Mouse (Mus musculus) small intestine, adult 2 months (tissue): ENCODE measurements at regions not wholly inside any gene's neighbourhood (a gene's known extent, or its start where the extent isn't known, plus 50 kb on each side); places are given as distances from the start of the nearest gene placed in this dataset.

Source experiments
- H3K27ac ChIP-seq: fragments of 200-500 bp; 2 replicates; pipeline ENCODE4 v1.5.1; 2012; ENCODE audit warnings: low read depth, low read length, control low read depth, inconsistent platforms; ENCODE audit not compliant: insufficient read depth
- H3K27me3 ChIP-seq: fragments of 200-500 bp; 2 replicates; pipeline ENCODE4 v1.6.1; 2012; ENCODE audit warnings: mild to moderate bottlenecking, moderate library complexity, low read length, inconsistent platforms; ENCODE audit not compliant: control insufficient read depth, insufficient read depth
- H3K36me3 ChIP-seq: fragments of 200-500 bp; 2 replicates; pipeline ENCODE4 v1.6.1; 2012; ENCODE audit warnings: mild to moderate bottlenecking, low read length, control low read depth, inconsistent platforms; ENCODE audit not compliant: control insufficient read depth, insufficient read depth
- H3K4me1 ChIP-seq: fragments of 200-500 bp; 2 replicates; pipeline ENCODE4 v1.6.1; 2012; ENCODE audit warnings: low read length, inconsistent platforms, mixed read lengths; ENCODE audit not compliant: control insufficient read depth, insufficient read depth, insufficient read length
- H3K4me3 ChIP-seq: fragments of 200-500 bp; 2 replicates; pipeline ENCODE4 v1.5.1; 2012; ENCODE audit warnings: low read depth, mild to moderate bottlenecking, control low read depth, inconsistent platforms, low read length, moderate library complexity
- CTCF ChIP-seq: fragments of 200-500 bp; IDR thresholded peaks from 2 replicates; pipeline ENCODE4 v1.5.1; 2012; ENCODE audit warnings: low read depth, mild to moderate bottlenecking, control low read depth, inconsistent platforms, low read length, moderate library complexity, mixed read lengths; ENCODE audit not compliant: insufficient replicate concordance, insufficient read length; ENCODE audit errors: extremely low read depth
- POLR2A ChIP-seq: fragments of 200-500 bp; IDR thresholded peaks from 2 replicates; pipeline ENCODE4 v1.6.1; 2012; ENCODE audit warnings: low read depth, mild to moderate bottlenecking, control low read depth, inconsistent platforms, low read length, moderate library complexity
- WGBS: fragments of 180-500 bp; shearing (Covaris S2); methylation state at CpG from one replicate; pipeline ENCODE4 v1.1.7; 2018; 5-methylcytosine and 5-hydroxymethylcytosine counted together

- WGBS, result 89% methylated on average over 3 of the region's 3 CpGs
- Histone ChIP-seq H3K36me3 (no peaks in the 10 kb centered on the region), H3K4me3 (no peak overlapping the region), H3K27me3 (no peaks in the 10 kb centered on the region), H3K4me1 (no peaks in the 10 kb centered on the region), H3K27ac (no peak overlapping the region)
- TF ChIP-seq POLR2A (no peak), CTCF (no peak)
These were observed 189.2 kb upstream of the Creb1 start for GRCm38 (mm10) chr1:64343268-64343667.

GRCm38 (mm10) chr1:64341596-64341995 lies 190.8 kb upstream of the Creb1 start:
- TF ChIP-seq CTCF (no peak), POLR2A (no peak)
- no peak overlapping the region for H3K4me3 ChIP-seq
- WGBS, result 83% methylated on average over 6 of the region's 6 CpGs
- no peak overlapping the region for H3K27ac ChIP-seq
- H3K36me3 ChIP-seq, result no peaks in the 10 kb centered on the region
- H3K4me1 ChIP-seq, result no peaks in the 10 kb centered on the region
- no peaks in the 10 kb centered on the region for H3K27me3 ChIP-seq

GRCm38 (mm10) chr1:64338575-64338961 lies 193.9 kb upstream of the Creb1 start:
- H3K27me3 ChIP-seq, result no peaks in the 10 kb centered on the region
- no peaks in the 10 kb centered on the region for H3K4me1 ChIP-seq
- no peak overlapping the region for H3K27ac ChIP-seq
- 60% methylated on average over 9 of the region's 9 CpGs for WGBS
- H3K4me3 ChIP-seq, result no peak overlapping the region
- TF ChIP-seq POLR2A, result no peak
- no peak for TF ChIP-seq CTCF
- H3K36me3 ChIP-seq, result no peaks in the 10 kb centered on the region

GRCm38 (mm10) chr1:64337619-64338574 lies 194.5 kb upstream of the Creb1 start:
- Histone ChIP-seq H3K4me3 (no peak overlapping the region), H3K36me3 (no peaks in the 10 kb centered on the region), H3K4me1 (no peaks in the 10 kb centered on the region), H3K27ac (no peak overlapping the region), H3K27me3 (no peaks in the 10 kb centered on the region)
- TF ChIP-seq CTCF (no peak), POLR2A (no peak)
- WGBS, result 47% methylated on average over 25 of the region's 25 CpGs

- no peaks in the 10 kb centered on the region for H3K36me3 ChIP-seq
- no peak overlapping the region for H3K27ac ChIP-seq
- H3K27me3 ChIP-seq, result no peaks in the 10 kb centered on the region
- 92% methylated on average over 2 of the region's 2 CpGs for WGBS
- TF ChIP-seq POLR2A (no peak), CTCF (no peak)
- H3K4me3 ChIP-seq, result no peak overlapping the region
- no peaks in the 10 kb centered on the region for H3K4me1 ChIP-seq
These were observed 200.9 kb upstream of the Creb1 start for GRCm38 (mm10) chr1:64331566-64331965.

GRCm38 (mm10) chr1:64330721-64331120 lies 201.7 kb upstream of the Creb1 start:
- H3K27me3 ChIP-seq, result no peaks in the 10 kb centered on the region
- no peaks in the 10 kb centered on the region for H3K4me1 ChIP-seq
- TF ChIP-seq POLR2A (no peak), CTCF (no peak)
- H3K4me3 ChIP-seq, result no peak overlapping the region
- no peaks in the 10 kb centered on the region for H3K36me3 ChIP-seq
- 94% methylated on average over 2 of the region's 2 CpGs for WGBS
- no peak overlapping the region for H3K27ac ChIP-seq

GRCm38 (mm10) chr1:64322197-64322596 lies 200.1 kb upstream of the Klf7 start:
- Histone ChIP-seq H3K4me1 (no peaks in the 10 kb centered on the region), H3K36me3 (no peaks in the 10 kb centered on the region), H3K27ac (no peak overlapping the region), H3K4me3 (no peak overlapping the region), H3K27me3 (no peaks in the 10 kb centered on the region)
- no peak for TF ChIP-seq CTCF
- no peak for TF ChIP-seq POLR2A
- 95% methylated on average over 4 of the region's 4 CpGs for WGBS
